Mouse (Mus musculus): ENCODE data around the gene Cul4a.

Gene Cul4a

GRCm38 (mm10) chr8:13132220-13132619 is 26.8 kb downstream of the Cul4a start:
- peak; percentile 65 to 84 for DNase-seq (ENCODE audit: low spot score in 2 of 2)

GRCm38 (mm10) chr8:13139641-13140182 is 34.3 kb downstream of the Cul4a start:
- DNase-seq (ENCODE audit: low spot score in 2 of 2), result no peak

- no peak for DNase-seq (ENCODE audit: low spot score in 2 of 2)
Observed at GRCm38 (mm10) chr8:13141681-13142080, 36.3 kb downstream of the Cul4a start.

- DNase-seq (ENCODE audit: low spot score in 2 of 2), result no peak
Observed at GRCm38 (mm10) chr8:13148476-13148875, 43.1 kb downstream of the Cul4a start.

GRCm38 (mm10) chr8:13149287-13149686 is 43.9 kb downstream of the Cul4a start:
- DNase-seq (ENCODE audit: low spot score in 2 of 2), result no peak

GRCm38 (mm10) chr8:13149866-13150265 is 44.4 kb downstream of the Cul4a start:
- DNase-seq (ENCODE audit: low spot score in 2 of 2), result no peak

GRCm38 (mm10) chr8:13150929-13151328 is 45.5 kb downstream of the Cul4a start:
- DNase-seq (ENCODE audit: low spot score in 2 of 2), result no peak

- no peak for DNase-seq (ENCODE audit: low spot score in 2 of 2)
Observed at GRCm38 (mm10) chr8:13154099-13154498, 48.7 kb downstream of the Cul4a start.

- DNase-seq (ENCODE audit: low spot score in 2 of 2), result no peak
Observed at GRCm38 (mm10) chr8:13155358-13155757, 49.9 kb downstream of the Cul4a start.

GRCm38 (mm10) chr8:13156327-13157097 is 51.1 kb downstream of the Cul4a start:
- DNase-seq (ENCODE audit: low spot score in 2 of 2), result no peak

- peak; percentile 94 to 98 for DNase-seq (ENCODE audit: low spot score in 2 of 2)
Observed at GRCm38 (mm10) chr8:13158718-13159376, 53.4 kb downstream of the Cul4a start, which contains the start of gene Lamp1. TSS of gene Lamp1 (plus strand) at chr8:13159161.

GRCm38 (mm10) chr8:13159377-13159881 is 54.0 kb downstream of the Cul4a start:
- no peak for DNase-seq (ENCODE audit: low spot score in 2 of 2)

GRCm38 (mm10) chr8:13160691-13161090 is 55.3 kb downstream of the Cul4a start:
- DNase-seq (ENCODE audit: low spot score in 2 of 2), result no peak

GRCm38 (mm10) chr8:13162098-13162497 is 56.7 kb downstream of the Cul4a start:
- no peak for DNase-seq (ENCODE audit: low spot score in 2 of 2)

GRCm38 (mm10) chr8:13163563-13163962 is 58.1 kb downstream of the Cul4a start:
- DNase-seq (ENCODE audit: low spot score in 2 of 2), result no peak

GRCm38 (mm10) chr8:13164361-13164760 is 58.9 kb downstream of the Cul4a start:
- DNase-seq (ENCODE audit: low spot score in 2 of 2), result no peak

- DNase-seq (ENCODE audit: low spot score in 2 of 2), result no peak
Observed at GRCm38 (mm10) chr8:13170510-13170909, 65.1 kb downstream of the Cul4a start.

GRCm38 (mm10) chr8:13174305-13174704 is 68.9 kb downstream of the Cul4a start:
- no peak for DNase-seq (ENCODE audit: low spot score in 2 of 2)

GRCm38 (mm10) chr8:13174811-13175210 is 69.4 kb downstream of the Cul4a start:
- no peak for DNase-seq (ENCODE audit: low spot score in 2 of 2)

- DNase-seq (ENCODE audit: low spot score in 2 of 2), result no peak
Observed at GRCm38 (mm10) chr8:13175650-13176049, 70.2 kb downstream of the Cul4a start.

- no peak for DNase-seq (ENCODE audit: low spot score in 2 of 2)
Observed at GRCm38 (mm10) chr8:13177173-13177852, 71.9 kb downstream of the Cul4a start.

- DNase-seq (ENCODE audit: low spot score in 2 of 2), result no peak
Observed at GRCm38 (mm10) chr8:13178137-13178536, 72.7 kb downstream of the Cul4a start.

All from spleen, postnatal 10 days (tissue).